Mouse (Mus musculus) heart, postnatal 0 days (tissue): ENCODE results near the gene Pam. TPM values are rescaled to one million over a fixed set of nuclear protein-coding genes. Genes with fewer than 3 reads are reported as not detected.

Source experiments
- ATAC-seq: fragments of 200-750 bp; cut with Nextera tagmentation; 2 replicates; pipeline ENCODE4 v1.8.0; 2017; ENCODE audit warnings: low read depth, moderate number of reproducible peaks, moderate library complexity; ENCODE audit not compliant: insufficient read depth
- DNase-seq: peaks from one replicate; pipeline ENCODE4 v3.0.0-alpha.2; 2016; ENCODE audit warnings: low spot score
- H3K27ac ChIP-seq: fragments of 300-500 bp; sonication (generic); 2 replicates; pipeline ENCODE4 v1.5.1; 2014; ENCODE audit warnings: low read depth, mild to moderate bottlenecking
- H3K27me3 ChIP-seq: fragments of 300-500 bp; sonication (generic); 2 replicates; pipeline ENCODE4 v1.6.1; 2014; ENCODE audit warnings: low read length, mixed read lengths; ENCODE audit not compliant: control insufficient read depth, insufficient read depth
- H3K36me3 ChIP-seq: fragments of 300-500 bp; sonication (generic); replicated peaks from 2 replicates; pipeline ENCODE4 v1.6.1; 2014; ENCODE audit warnings: low read length, mixed read lengths; ENCODE audit not compliant: control insufficient read depth, insufficient read depth
- H3K4me1 ChIP-seq: fragments of 300-500 bp; sonication (generic); 2 replicates; pipeline ENCODE4 v1.6.1; 2014; ENCODE audit warnings: antibody characterized with exemption; ENCODE audit not compliant: control insufficient read depth, insufficient read depth
- H3K4me2 ChIP-seq: fragments of 300-500 bp; sonication (generic); 2 replicates; pipeline ENCODE4 v1.6.1; 2014; ENCODE audit warnings: low read depth, mild to moderate bottlenecking, low read length, moderate library complexity
- H3K4me3 ChIP-seq: fragments of 300-500 bp; sonication (generic); 2 replicates; pipeline ENCODE4 v1.5.1; 2014; ENCODE audit warnings: low read depth, low read length
- H3K9ac ChIP-seq: fragments of 300-500 bp; sonication (generic); replicated peaks from 2 replicates; pipeline ENCODE4 v1.6.1; 2014; ENCODE audit warnings: low read depth, low read length, mixed read lengths
- H3K9me3 ChIP-seq: fragments of 300-500 bp; sonication (generic); replicated peaks from 2 replicates; pipeline ENCODE4 v1.6.1; 2016; ENCODE audit warnings: low read length; ENCODE audit not compliant: control insufficient read depth
- CTCF ChIP-seq: IDR thresholded peaks from 2 replicates; pipeline ENCODE4 v1.5.1; 2016; ENCODE audit warnings: antibody characterized with exemption, control low read depth, low read depth
- EP300 ChIP-seq: IDR thresholded peaks from 2 replicates; pipeline ENCODE4 v1.6.1; 2016; ENCODE audit warnings: antibody characterized with exemption, low read depth
- whole genome bisulfite sequencing: fragments of 180-500 bp; shearing (Covaris S2); extraction: QIAGEN DNeasy Blood & Tissue Kit; methylation state at CpG from one replicate; pipeline ENCODE4 v1.1.7; 2014; 5-methylcytosine and 5-hydroxymethylcytosine counted together
- polyA plus RNA-seq: library from polyadenylated mRNA; unstranded; fragments of >200 nt; fragmentation: Nextera tagmentation; extraction: Ambion mirVana; gene quantifications from 2 replicates; pipeline ENCODE4 v1.2.1, GENCODE M21; 2015
- total RNA-seq: library from RNA; depleted of rRNA; stranded (reverse); fragments of >200 nt; gene quantifications from 2 replicates; pipeline ENCODE4 v1.2.3, GENCODE M21; 2014; ENCODE audit warnings: low replicate concordance

Gene Pam
- total and polyA plus RNA-seq, 2 experiments from 2014 or later: 804 to 1,082 TPM

- no peak for DNase-seq
- WGBS: 86% methylated on average over 3 of the region's 3 CpGs
- Histone ChIP-seq H3K27me3 (no peaks in the 10 kb centered on the region), H3K4me1 (no peaks in the 10 kb centered on the region), H3K27ac (peak overlapping the region; percentile 47), H3K9me3 (no peaks in the 10 kb centered on the region), H3K4me3 (peak overlapping the region; percentile 25), H3K36me3 (peaks cover 59% of the 10 kb centered on the region), H3K9ac (no peak overlapping the region), H3K4me2 (peak overlapping the region; percentile 8; the same call in 1 of the 2 replicates)
- TF ChIP-seq EP300 (no peak), CTCF (no peak)
- ATAC-seq: no peak
These were observed 274.2 kb downstream of the Pam start for GRCm38 (mm10) chr1:97821282-97821681.

GRCm38 (mm10) chr1:97809255-97809912 lies 286.1 kb downstream of the Pam start:
- ATAC-seq (no peak), DNase-seq (no peak)
- Histone ChIP-seq H3K4me3 (no peak overlapping the region), H3K36me3 (no peaks in the 10 kb centered on the region), H3K9ac (no peak overlapping the region), H3K27me3 (no peaks in the 10 kb centered on the region), H3K4me1 (no peaks in the 10 kb centered on the region), H3K27ac (no peak overlapping the region), H3K9me3 (no peaks in the 10 kb centered on the region), H3K4me2 (no peak overlapping the region)
- TF ChIP-seq EP300 (no peak), CTCF (peak; percentile 60)
- WGBS: 33% methylated on average over 2 of the region's 2 CpGs

- ATAC-seq (no peak), DNase-seq (no peak)
- TF ChIP-seq EP300: no peak
- no peak for TF ChIP-seq CTCF
- peaks cover 7% of the 10 kb centered on the region; the same call in 1 of the 2 replicates for H3K9me3 ChIP-seq
- H3K36me3 ChIP-seq: no peaks in the 10 kb centered on the region
- H3K4me3 ChIP-seq: no peak overlapping the region
- no peak overlapping the region for H3K4me2 ChIP-seq
- no peaks in the 10 kb centered on the region for H3K4me1 ChIP-seq
- no peak overlapping the region for H3K27ac ChIP-seq
- H3K27me3 ChIP-seq: no peaks in the 10 kb centered on the region
- H3K9ac ChIP-seq: no peak overlapping the region
These were observed 290.9 kb downstream of the Pam start for GRCm38 (mm10) chr1:97804520-97804919.

- TF ChIP-seq CTCF (peak; percentile 70), EP300 (no peak)
- 0 out of 2 replicates have a peak overlapping the region, but pooled peaks have one; percentile 7 for H3K4me3 ChIP-seq
- WGBS: 28% methylated on average over 4 of the region's 4 CpGs
These were observed 293.1 kb downstream of the Pam start for GRCm38 (mm10) chr1:97802207-97802902.

GRCm38 (mm10) chr1:97795936-97796335 lies 299.5 kb downstream of the Pam start:
- TF ChIP-seq EP300 (no peak), CTCF (no peak)
- no peak for ATAC-seq

More at GRCm38 (mm10) chr1:97802207-97802902, 293.1 kb downstream of the Pam start:
- no peaks in the 10 kb centered on the region for H3K27me3 ChIP-seq
- no peaks in the 10 kb centered on the region for H3K36me3 ChIP-seq
- no peak overlapping the region for H3K9ac ChIP-seq
- H3K9me3 ChIP-seq: peaks cover 7% of the 10 kb centered on the region; the same call in 1 of the 2 replicates
- no peak overlapping the region for H3K27ac ChIP-seq
- ATAC-seq (no peak), DNase-seq (peak; percentile 72)
- H3K4me1 ChIP-seq: no peaks in the 10 kb centered on the region
- peak overlapping the region; percentile 34 for H3K4me2 ChIP-seq

More at GRCm38 (mm10) chr1:97795936-97796335, 299.5 kb downstream of the Pam start:
- no peak overlapping the region for H3K9ac ChIP-seq
- no peak overlapping the region for H3K4me3 ChIP-seq
- H3K36me3 ChIP-seq: no peaks in the 10 kb centered on the region
- H3K27me3 ChIP-seq: no peaks in the 10 kb centered on the region
- no peak overlapping the region for H3K4me2 ChIP-seq
- WGBS: 42% methylated on average over 9 of the region's 9 CpGs
- H3K27ac ChIP-seq: no peak overlapping the region
- H3K4me1 ChIP-seq: no peaks in the 10 kb centered on the region
- H3K9me3 ChIP-seq: peaks cover 7% of the 10 kb centered on the region; the same call in 1 of the 2 replicates
- no peak for DNase-seq
